Mouse (Mus musculus) E14TG2a.4 (cell line): ENCODE measurements around the gene Brat1.
A peak's percentile ranks its signal among the peaks of the same experiment; 100 is the strongest.

Experiments
- H3K27me3 ChIP-seq: 2 replicates; pipeline ENCODE4 v1.6.1; 2014; ENCODE audit warnings: low read length, control low read depth; ENCODE audit not compliant: insufficient read depth
- H3K36me3 ChIP-seq: 2 replicates; pipeline ENCODE4 v1.6.1; 2014; ENCODE audit warnings: low read length, control low read depth; ENCODE audit not compliant: insufficient read depth
- H3K4me1 ChIP-seq: replicated peaks from 2 replicates; pipeline ENCODE4 v1.6.1; 2014; ENCODE audit warnings: low read depth, low read length, control low read depth
- H3K4me3 ChIP-seq: replicated peaks from 2 replicates; pipeline ENCODE4 v1.5.1; 2014; ENCODE audit warnings: mild to moderate bottlenecking, low read length
- H3K9me3 ChIP-seq: 2 replicates; pipeline ENCODE4 v1.6.1; 2014; ENCODE audit warnings: low read length, control low read depth
- CTCF ChIP-seq: conservative IDR thresholded peaks from 2 replicates; pipeline ENCODE4 v1.5.1; 2014; ENCODE audit warnings: low read length
- NANOG ChIP-seq: IDR thresholded peaks from 2 replicates; pipeline ENCODE4 v1.6.1; 2014; ENCODE audit warnings: borderline replicate concordance, low read length, mixed read lengths
- POU5F1 ChIP-seq: IDR thresholded peaks from 2 replicates; pipeline ENCODE4 v1.6.1; 2014; ENCODE audit warnings: low read length, borderline replicate concordance

Brat1 gene

DNA sequence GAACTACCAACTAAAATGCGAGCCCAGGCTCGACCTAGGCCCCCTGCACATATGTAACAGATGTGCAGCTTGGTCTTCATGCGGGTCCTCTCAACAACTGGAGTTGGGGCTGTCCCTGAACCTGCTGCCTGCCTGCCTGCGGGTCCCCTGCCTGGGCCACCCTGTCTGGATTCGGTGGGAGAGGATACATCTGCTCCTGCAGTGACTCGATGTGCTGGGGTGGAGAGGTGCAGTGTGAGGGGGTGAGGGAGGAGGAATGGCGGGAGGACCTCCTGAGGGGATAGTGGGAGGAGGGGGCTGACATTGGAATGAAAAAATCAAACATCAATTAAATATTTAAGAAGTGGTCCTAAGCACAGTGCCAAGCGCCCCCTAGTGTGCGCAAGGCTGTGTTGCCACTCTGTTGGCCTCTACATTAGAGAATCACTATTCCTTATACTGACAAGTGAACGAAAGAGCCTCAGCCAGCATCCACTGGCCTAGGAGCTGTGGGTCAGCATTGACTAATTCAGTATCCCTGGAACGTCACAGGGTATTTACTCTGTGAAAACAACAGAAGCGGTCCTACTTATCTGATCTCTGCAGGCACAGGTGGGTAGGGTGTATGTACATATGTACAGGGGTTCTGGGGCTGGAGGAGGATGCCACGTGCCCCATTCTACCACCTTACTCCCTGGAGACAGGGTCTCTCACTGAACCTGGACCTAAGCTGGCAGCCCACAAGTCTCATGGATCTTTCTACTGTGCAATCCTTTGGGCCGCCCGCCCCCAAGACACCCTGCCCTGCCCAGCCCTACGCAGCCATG, 20.3 kb upstream of the Brat1 start:
- Histone ChIP-seq H3K9me3 (peaks cover 6% of the 10 kb centered on the region; the same call in 1 of the 2 replicates), H3K4me3 (no peak overlapping the region), H3K4me1 (peaks cover 36% of the 10 kb centered on the region), H3K36me3 (peaks cover 51% of the 10 kb centered on the region), H3K27me3 (no peaks in the 10 kb centered on the region)
- TF ChIP-seq POU5F1, result no peak
- peak; percentile 77 for TF ChIP-seq CTCF
- no peak for TF ChIP-seq NANOG

DNA sequence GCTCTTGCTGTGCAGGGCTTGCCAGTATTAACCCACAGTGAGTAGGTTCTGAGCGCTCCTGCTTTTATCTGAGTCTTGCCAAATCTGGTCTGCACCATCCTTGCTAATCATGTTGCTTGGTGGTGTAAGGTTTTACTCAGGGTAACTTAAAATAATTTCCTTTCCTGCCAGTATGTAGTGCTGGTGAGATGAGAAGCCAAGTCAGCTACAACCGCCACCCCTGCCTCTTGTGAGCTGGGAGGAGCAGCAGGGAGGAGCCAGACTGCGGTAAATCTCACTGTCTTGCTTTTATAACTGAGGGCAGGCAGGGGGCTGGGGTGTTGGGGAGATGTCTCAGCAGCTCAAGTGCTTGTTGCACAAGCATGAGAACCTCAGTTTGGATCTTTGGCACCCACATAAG, 16.4 kb upstream of the Brat1 start:
- TF ChIP-seq CTCF, result no peak
- TF ChIP-seq NANOG, result no peak
- no peak for TF ChIP-seq POU5F1
- H3K4me1 ChIP-seq, result peaks cover 42% of the 10 kb centered on the region
- 0 out of 2 replicates have a peak, but pooled peaks cover 4% of the 10 kb centered on the region for H3K9me3 ChIP-seq

DNA sequence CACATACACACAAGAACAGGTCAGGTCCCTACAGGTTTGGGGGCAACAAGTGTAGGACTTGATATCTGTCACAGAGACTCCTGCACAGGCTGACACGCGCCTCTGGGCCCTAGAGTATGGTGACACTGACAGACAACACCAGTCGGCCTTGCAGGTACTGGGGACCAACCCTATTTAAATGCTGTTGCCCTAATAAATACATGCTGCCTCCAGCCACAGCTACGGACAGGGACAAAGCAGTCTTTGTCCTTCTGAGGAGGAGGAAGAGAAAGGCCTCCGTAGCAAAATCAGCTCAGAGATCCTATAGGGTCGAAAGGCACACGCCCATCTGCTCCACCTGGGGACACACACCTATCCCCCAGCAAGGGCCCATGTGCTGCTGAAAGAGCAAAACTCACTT, 8.8 kb upstream of the Brat1 start:
- Histone ChIP-seq H3K4me1 (peaks cover 33% of the 10 kb centered on the region), H3K27me3 (peaks cover 4% of the 10 kb centered on the region; the same call in 1 of the 2 replicates), H3K9me3 (0 out of 2 replicates have a peak, but pooled peaks cover under 1% of the 10 kb centered on the region), H3K4me3 (no peak overlapping the region), H3K36me3 (peaks cover 52% of the 10 kb centered on the region)
- TF ChIP-seq CTCF, result no peak
- TF ChIP-seq POU5F1, result no peak
- TF ChIP-seq NANOG, result no peak

More for the DNA sequence above, 16.4 kb upstream of the Brat1 start:
- no peak overlapping the region for H3K4me3 ChIP-seq
- peaks cover 62% of the 10 kb centered on the region for H3K36me3 ChIP-seq
- H3K27me3 ChIP-seq, result no peaks in the 10 kb centered on the region

DNA sequence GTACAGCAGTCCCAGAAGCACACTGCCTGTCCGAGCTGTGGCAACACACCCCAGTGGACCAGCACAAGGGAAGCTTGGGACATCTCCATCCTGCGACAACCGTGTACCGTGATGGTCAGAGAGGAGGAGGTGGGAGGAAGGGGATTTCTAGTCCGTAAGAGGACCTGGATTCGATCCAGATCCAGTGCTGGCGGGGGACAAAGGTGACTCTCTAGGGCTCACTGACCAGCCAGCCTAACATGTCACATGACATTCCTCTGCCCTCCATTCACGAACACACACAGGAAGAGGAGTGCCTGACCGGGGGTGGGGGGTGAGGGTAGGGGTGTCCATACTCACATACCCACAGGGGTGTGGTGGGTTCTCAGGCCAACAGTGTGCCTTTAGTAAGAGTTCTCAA, 5.0 kb upstream of the Brat1 start:
- TF ChIP-seq CTCF, result no peak
- H3K36me3 ChIP-seq, result peaks cover 27% of the 10 kb centered on the region

DNA sequence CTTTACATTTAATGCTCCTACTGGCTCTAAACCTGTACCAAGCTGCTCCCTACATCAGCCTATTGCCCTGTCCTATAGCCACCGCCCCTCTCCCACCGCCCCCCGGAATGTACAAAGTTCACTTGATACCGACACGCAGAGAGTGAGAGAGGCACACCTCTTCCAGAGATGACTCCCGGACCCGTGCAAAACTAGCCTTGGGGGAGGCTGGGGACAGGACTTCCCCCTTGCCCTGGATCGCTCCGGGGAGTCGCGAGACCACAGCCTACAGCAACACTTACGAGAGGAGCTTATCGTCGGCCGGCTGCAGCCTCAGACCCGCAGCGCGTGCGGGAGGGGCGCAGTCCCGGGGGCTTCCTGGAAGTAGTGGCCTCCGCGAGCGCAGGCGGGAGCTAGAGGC, 3.1 kb upstream of the Brat1 start:
- peaks cover 22% of the 10 kb centered on the region for H3K36me3 ChIP-seq
- H3K4me1 ChIP-seq, result peaks cover 57% of the 10 kb centered on the region
- TF ChIP-seq CTCF (no peak), NANOG (no peak), POU5F1 (no peak)
- H3K27me3 ChIP-seq, result peaks cover 7% of the 10 kb centered on the region; the same call in 1 of the 2 replicates
- H3K9me3 ChIP-seq, result no peaks in the 10 kb centered on the region
- H3K4me3 ChIP-seq, result peak overlapping the region; percentile 94

More for the DNA sequence above, 5.0 kb upstream of the Brat1 start:
- no peaks in the 10 kb centered on the region for H3K9me3 ChIP-seq
- peaks cover 7% of the 10 kb centered on the region; the same call in 1 of the 2 replicates for H3K27me3 ChIP-seq
- 0 out of 2 replicates have a peak overlapping the region, but pooled peaks have one; percentile 4 for H3K4me3 ChIP-seq
- H3K4me1 ChIP-seq, result peaks cover 44% of the 10 kb centered on the region

DNA sequence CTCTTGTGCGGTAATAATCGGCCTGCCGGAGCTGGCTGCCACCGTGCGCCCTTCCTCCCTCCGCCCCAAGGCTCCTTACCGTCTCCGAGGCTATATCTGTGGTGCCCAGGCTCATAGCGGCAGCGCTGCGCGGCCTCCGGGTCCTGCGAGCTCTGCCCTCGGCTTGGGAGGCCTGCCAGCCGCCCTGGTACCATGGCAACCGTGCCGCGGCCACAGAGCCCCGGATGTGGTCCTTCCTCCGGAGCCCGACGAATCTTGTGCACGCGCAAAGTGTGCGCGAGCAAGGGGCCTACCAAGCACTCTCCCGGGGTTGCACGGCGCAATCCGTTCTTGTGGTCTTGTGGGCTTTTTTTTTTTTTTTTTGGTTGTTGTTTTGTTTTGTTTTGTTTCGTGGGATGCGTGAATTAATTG, 2.7 kb upstream of the Brat1 start, which contains the start of gene Iqce:
Gene Iqce (minus strand): TSS at position 276 of the 411 bp plus-strand sequence.
- TF ChIP-seq NANOG (no peak), CTCF (no peak), POU5F1 (no peak)
- Histone ChIP-seq H3K9me3 (no peaks in the 10 kb centered on the region), H3K36me3 (peaks cover 22% of the 10 kb centered on the region), H3K27me3 (peaks cover 7% of the 10 kb centered on the region; the same call in 1 of the 2 replicates), H3K4me1 (peaks cover 58% of the 10 kb centered on the region), H3K4me3 (peak within 1 kb of the TSS; percentile 94)

DNA sequence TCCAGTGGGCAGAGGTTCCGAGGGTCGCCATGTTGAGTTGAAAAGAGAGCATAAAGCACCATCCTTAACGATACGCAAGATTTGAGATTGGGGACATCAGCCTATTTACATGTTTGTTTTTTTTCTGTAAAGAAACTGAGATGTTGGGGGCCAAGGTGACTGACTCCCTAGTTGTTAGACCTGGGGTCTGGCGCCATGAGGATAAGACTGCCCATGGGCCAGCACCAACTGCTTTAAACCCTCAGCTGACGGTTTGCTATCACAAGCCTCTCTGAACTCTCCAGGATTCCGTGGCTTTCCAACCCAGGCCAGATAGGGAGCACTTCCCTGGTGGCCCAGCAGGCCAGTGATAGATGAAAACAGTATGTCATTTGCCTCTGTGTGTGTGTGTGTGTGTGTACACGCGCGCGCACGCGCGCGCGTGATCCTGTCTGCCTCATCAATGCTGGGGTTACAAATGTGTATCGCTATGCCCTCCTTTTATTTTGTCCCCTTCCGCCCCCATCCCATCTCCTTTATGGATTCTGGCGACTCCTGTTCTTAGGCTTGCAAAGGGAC, 2.1 kb upstream of the Brat1 start:
- Histone ChIP-seq H3K9me3 (no peaks in the 10 kb centered on the region), H3K27me3 (peaks cover 7% of the 10 kb centered on the region; the same call in 1 of the 2 replicates), H3K4me3 (peak overlapping the region; percentile 94), H3K36me3 (peaks cover 22% of the 10 kb centered on the region), H3K4me1 (peaks cover 58% of the 10 kb centered on the region)
- TF ChIP-seq POU5F1 (no peak), CTCF (no peak), NANOG (no peak)

DNA sequence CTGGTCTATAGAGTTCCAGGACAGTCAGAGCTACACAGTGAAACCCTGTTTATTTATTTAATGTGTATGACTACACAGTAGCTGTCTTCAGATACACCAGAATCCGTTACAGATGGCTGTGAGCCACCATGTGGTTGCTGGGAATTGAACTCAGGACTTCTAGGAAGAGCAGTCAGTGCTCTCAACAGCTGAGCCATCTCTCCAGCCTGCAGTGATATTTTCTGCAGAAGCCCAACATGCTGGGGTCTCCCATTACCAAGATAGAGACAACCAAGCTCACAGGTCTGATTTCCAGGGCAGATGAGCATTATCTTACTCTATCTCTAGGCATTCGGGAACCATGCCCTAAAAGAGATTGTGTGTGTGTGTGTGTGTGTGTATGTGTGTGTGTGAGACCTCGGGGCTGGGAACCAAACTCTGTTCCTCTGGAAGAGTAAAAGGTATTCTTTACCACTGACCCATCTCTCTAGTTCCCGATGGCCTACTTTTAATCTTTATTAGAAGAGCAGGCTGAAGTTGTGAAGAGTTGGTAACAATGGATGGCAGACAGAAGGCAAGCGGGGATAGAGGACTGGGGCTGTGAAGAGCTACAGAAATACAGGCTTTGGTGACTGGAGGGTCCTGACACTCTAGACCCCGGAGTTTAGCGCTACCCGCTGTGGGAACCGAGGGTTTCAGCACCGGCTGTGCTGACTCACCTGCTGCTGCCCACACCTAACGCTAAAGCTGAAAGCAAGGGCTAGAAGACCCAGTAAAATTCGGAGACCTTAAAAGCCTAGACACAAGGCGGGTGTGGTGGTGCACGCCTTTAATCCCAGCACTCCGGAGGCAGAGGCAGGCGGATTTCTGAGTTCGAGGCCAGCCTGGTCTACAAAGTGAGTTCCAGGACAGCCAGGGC, 1.1 kb upstream of the Brat1 start:
- Histone ChIP-seq H3K27me3 (peaks cover 7% of the 10 kb centered on the region; the same call in 1 of the 2 replicates), H3K9me3 (no peaks in the 10 kb centered on the region), H3K4me3 (peak overlapping the region; percentile 94), H3K36me3 (peaks cover 28% of the 10 kb centered on the region), H3K4me1 (peaks cover 55% of the 10 kb centered on the region)
- TF ChIP-seq CTCF (no peak), NANOG (no peak), POU5F1 (no peak)
